Mouse (Mus musculus) adrenal gland, adult (tissue): ENCODE data around the gene Csnk1e.
"Not testable (repeated sequence)": the region's sequence is repeated elsewhere in the genome, so short reads cannot be mapped to it uniquely, and the experiment has no call there.

Experiments used
- DNase-seq, 2 experiments: peaks; one replicate each; pipeline ENCODE4 v3.0.0; 2022 to 2023; ENCODE audit warnings: low spot score in 1 of 2; ENCODE audit not compliant: inconsistent age in 2 of 2

The Csnk1e gene

DNA sequence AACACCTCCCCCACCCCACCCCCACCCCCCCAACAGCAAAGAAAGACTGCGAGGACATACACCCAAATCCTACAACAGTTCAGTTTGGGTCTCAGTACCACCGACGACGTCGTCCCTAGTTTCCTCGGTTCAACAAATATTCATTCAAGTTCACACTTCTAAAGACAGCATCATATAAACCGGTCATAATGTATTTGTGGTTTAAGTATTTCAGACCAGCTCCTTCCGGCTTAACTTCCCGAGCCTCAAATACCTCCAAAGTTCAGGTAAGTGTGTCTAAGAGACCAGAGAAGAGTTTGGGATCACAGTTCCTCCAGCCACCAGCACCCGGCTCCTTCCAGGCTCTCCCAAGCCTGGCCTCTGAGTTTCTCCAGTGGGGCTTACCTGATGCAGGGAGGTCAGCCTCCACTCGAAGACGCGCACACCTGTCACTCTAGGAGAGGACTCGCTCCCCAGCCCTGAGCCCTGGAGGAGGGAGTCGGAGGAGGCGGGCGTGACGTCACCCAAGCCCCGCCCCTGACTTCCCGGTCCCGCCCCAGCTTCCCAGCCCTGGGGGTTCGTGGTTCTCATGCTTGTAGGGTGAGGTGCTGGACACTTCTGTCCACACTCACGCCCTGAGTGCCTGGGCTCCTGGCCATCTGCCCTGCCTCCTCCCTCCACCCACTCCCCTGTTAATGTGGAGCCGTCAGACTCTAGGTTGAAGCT lies at the start of gene Csnk1e:
Gene Csnk1e, minus strand, starts transcription at position 461 of the 705 bp plus-strand sequence.
- DNase-seq: peak; percentile 80 to 90

DNA sequence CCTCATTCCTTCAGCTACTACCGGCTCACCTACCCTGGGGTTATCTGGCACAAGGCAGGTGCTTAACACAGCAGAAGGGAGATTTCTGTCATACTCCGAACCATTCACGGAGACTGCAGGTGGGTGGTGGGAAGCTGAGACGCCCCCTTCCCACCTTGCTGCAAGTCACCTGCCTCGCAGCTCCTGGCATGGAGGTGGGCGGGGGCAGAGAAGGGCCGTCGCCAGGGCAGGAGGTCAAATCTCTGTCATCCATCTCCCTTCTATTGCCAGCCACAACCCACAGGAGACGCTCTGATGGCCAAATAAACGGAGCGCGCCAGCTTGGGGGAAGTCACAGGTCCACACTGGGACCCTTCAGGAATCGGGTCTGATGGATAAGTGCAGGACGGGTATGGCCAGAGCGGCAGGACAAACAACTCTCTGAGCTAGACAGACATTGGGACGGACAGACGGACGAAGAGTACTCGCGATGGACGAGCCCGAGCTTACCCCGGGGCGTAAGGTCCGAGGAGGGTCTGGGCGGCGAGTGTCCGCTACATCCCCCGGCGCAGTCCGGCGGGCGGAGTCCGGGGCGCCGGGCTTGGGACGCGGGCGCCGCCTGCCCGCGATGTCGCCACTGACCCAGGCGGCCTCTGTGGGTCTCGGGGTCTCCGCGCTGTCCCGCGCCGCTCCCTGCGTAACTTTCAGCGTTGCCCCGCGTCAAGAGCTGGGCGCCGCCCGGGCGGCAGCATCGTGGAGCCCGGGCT lies 49.5 kb upstream of the Csnk1e start, which contains the start of gene Kcnj4:
Gene Kcnj4, minus strand, starts transcription at position 535 of the 746 bp plus-strand sequence.
- peak in 1 of 2 experiments; percentile 53 for DNase-seq

DNA sequence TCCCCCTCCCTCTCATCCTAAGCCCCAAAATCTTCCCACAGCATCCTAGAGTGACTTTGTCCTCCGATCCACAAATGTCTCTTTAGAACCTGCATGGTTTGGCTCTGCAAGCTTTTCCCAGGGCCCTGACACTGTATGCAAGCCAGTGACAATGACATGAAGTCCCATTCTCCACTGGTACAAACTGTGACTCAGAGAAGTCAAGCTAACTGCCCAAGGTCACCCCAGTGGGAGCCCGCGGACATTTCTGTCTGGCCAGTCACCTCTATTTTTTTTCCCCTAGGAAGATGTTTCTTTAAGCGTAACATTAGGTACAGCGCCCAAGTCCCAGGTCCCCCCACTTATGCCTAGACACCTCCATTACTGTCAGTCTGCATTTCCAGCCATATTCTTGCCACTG lies 48.1 kb upstream of the Csnk1e start:
- DNase-seq: peak; percentile 79 to 85

- peak in 1 of 2 experiments; percentile 28 for DNase-seq
Measured at GRCm38 (mm10) chr15:79502891-79503341, 47.5 kb upstream of the Csnk1e start.

DNA sequence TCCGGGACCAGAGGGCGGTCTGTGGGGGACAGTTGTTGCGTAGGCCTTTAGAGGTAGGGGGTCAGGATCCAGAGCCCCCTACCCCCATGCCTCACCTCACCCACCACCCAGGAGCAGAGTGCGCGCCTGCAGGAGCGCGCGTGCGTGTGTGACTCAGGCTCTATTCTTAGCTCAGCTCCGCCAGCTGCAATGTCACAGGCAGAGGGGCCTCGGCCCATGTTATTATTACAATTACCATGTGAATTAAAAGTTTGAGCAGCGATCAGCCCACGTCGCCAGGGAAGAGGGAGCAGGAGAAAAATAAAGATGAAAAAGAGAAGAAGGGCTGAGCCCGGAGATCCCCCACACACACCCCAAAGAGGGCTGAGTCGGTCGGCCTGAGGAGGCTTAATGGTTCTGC lies 44.7 kb upstream of the Csnk1e start:
- DNase-seq: no peak

GRCm38 (mm10) chr15:79493527-79493926 lies 38.2 kb upstream of the Csnk1e start:
- DNase-seq: no peak

GRCm38 (mm10) chr15:79489463-79489862 lies 34.1 kb upstream of the Csnk1e start:
- DNase-seq: peak; percentile 65 to 82

DNA sequence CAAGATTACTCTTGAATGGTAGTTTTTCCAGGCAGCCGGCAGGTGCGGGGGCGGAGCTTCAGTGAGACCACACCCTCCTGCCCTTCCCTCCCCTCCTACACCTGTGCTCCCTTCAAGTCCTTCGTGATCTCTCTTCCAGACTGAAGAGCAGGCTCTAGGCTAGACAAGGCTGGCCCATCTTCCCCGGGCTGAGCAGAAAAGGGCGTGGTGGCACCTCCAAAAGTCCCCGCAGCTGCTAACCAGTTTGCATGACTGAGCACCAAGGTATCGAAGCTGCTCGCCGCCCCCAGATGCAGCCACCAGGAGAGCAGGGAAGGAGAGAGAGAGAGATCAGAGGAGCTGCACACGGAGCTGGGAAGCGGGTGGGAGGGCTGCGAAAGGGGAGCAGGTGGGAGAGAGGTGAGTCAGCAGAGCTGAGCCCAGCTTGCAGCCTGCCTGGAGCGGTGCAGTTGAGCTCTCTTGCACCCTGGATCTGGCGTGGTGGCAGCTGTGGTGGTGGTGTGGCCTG lies 25.9 kb upstream of the Csnk1e start:
- DNase-seq: no peak

GRCm38 (mm10) chr15:79477227-79477626 lies 21.9 kb upstream of the Csnk1e start:
- DNase-seq: peak in 1 of 2 experiments; percentile 58

GRCm38 (mm10) chr15:79473638-79474355 lies 18.4 kb upstream of the Csnk1e start:
- DNase-seq: no peak

DNA sequence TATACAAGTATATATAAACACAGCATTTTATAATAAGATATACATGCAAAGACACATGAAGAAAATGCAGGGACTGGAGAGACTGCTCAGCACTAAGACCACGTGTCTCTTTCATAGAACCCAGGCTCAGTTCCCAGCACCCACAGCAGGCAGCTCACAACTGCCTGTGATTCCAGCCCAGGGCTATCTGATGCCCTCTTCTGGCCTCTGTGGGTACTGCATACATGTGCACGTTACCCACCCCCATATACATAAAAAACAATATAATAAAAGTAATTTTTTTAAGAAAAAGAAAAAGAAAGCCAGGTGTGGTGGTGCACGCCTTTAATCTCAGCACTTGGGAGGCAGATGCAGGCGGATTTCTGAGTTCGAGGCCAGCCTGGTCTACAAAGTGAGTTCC lies 17.7 kb upstream of the Csnk1e start:
- DNase-seq: no peak

GRCm38 (mm10) chr15:79471095-79471494 lies 15.7 kb upstream of the Csnk1e start:
- DNase-seq: no peak

- peak in 1 of 2 experiments; percentile 54 for DNase-seq
Measured at GRCm38 (mm10) chr15:79470583-79470982, 15.2 kb upstream of the Csnk1e start.

DNA sequence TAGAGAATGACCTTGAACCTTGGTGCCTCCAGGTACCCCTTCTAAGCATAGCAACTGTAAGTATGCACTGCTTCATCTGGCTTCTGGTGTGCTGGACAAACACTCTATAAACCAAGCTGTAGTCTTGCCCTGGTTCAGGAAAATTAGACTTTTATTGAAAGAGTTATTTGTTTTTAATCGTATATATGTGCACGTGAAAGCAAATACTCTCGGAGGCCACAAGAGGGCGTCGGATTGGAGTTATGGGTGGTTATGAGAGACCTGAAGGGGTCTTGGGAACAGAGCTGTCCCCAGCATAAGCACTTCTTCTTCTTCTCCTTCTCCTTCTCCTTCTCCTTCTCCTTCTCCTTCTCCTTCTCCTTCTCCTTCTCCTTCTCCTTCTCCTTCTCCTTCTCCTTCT lies 14.2 kb upstream of the Csnk1e start:
- DNase-seq: no peak

- DNase-seq: peak; percentile 83 to 94
Measured at GRCm38 (mm10) chr15:79466601-79467286, 11.4 kb upstream of the Csnk1e start.

GRCm38 (mm10) chr15:79456546-79456945 lies 1.2 kb upstream of the Csnk1e start:
- no peak for DNase-seq

- not testable (repeated sequence) for DNase-seq
Measured at GRCm38 (mm10) chr15:79456104-79456503, 738 bp upstream of the Csnk1e start.

DNA sequence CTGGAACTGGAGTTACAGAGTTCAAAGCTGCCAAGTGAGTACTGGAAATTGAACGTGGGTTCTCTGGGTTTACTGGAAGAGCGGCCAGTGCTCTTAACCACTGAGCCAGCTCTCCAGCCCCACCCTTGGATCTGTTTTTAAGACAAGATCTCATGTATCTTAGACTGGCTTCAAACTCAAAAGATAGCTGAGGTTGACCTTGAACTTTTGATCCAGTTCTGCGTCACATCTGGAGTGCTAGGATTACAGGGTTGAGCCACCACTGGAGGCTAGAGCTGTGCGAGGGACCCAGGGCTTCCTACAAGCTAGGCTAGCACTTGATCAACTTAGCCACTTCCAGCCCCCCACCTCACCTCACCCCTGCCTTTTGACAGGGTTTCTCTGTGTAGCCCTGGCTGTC lies 1.5 kb downstream of the Csnk1e start:
- peak in 1 of 2 experiments; percentile 38 for DNase-seq

DNA sequence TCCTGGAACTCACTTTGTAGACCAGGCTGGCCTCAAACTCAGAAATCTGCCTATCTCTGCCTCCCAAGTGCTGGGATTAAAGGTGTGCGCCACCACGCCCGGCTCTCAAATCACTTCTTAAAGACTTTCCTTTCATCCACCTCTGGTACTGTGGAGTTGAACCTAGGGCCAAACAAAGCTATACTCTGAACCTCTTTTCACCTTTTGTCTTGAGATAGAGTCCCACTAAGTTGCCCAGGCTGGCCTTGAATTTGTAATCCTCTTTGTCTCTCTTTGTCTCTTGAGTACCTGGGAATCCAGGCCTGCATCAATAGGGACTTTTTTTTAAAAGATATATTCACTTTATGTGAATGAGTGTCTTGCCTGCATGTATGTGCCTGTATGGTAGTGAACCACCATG lies 7.3 kb downstream of the Csnk1e start:
- no peak for DNase-seq

DNA sequence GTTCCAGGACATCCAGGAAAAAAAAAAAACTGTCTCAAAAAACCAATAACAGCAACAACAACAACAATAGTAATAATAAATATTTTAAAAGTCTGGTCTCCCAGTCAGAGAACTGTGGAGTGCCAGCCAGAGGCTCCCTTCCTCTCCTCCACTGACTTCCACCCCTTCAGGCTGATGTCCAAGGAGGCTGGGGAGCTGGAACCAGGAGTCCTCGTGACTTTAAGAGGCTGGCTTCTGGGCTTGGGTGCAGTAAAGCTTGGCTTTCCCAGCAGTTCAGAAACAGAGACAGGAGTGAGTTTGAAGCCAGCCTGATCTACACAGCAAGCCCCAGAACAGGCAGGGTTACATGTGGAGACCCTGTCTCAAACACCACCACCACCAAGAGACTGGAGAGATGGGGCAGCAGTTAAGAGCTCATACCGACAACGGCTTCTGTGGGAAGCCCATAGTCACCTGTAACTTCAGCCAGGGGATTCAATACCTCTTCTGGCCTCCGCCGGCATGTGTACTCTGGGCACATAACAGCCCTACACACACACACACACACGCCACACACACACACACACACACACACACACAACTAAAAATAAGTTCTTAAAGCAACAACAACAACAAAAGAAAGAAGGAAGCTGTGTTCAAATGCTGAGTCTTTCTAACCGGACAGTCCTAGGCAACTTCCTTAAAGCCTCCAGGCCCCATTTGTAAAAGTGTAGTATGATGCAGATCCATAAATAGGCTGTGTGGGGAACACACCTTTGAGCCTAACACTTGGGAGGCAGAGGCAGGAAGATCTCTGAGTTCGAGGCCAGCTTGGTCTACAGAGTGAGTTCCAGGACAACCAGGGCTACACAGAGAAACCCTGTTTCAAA lies 9.3 kb downstream of the Csnk1e start:
- no peak for DNase-seq
